Mouse (Mus musculus): ENCODE results near the gene Cnih1. TPM values are rescaled to one million over a fixed set of nuclear protein-coding genes. Genes with fewer than 3 reads are reported as not detected.
"Not testable (repeated sequence)": the region's sequence is repeated elsewhere in the genome, so short reads cannot be mapped to it uniquely, and the experiment has no call there.

Cnih1 gene
- polyA plus RNA-seq, 1 experiment from 2014 or later: 215 TPM

GRCm38 (mm10) chr14:46742674-46743073 lies 45.5 kb downstream of the Cnih1 start:
- no peaks in the 10 kb centered on the region for H3K9me3 ChIP-seq
- H3K36me3 ChIP-seq: no peaks in the 10 kb centered on the region
- H3K27me3 ChIP-seq (ENCODE audit: insufficient read depth, poor library complexity, severe bottlenecking): no peaks in the 10 kb centered on the region
- WGBS: 92% methylated on average over 2 of the region's 2 CpGs
- no peak overlapping the region for H3K27ac ChIP-seq
- no peaks in the 10 kb centered on the region for H3K4me1 ChIP-seq (replicated peaks)
- no peak overlapping the region for H3K4me3 ChIP-seq
- no peak for DNase-seq (ENCODE audit: low spot score)

DNA sequence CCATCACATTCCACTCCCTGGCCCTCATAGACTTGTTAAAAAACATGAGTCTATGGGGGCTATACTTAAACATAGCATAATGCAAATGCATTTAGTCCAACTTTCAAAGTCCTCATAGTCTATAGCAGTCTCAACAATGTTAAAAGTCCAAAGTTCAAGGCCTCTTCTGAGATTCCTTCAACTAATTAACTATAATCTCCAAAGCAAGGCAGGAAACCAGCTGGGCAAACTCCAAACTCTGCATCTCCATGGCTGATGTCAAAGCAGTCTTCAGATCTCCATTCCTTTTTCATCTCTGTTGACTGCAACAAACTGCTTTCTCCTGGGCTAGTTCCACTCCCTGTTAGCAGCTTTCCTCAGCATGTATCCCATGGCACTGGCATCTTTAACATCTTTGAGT lies 50.9 kb downstream of the Cnih1 start:
- H3K4me1 ChIP-seq (replicated peaks); DNase-seq (ENCODE audit: low spot score); H3K36me3 ChIP-seq; H3K27ac ChIP-seq; H3K9me3 ChIP-seq; H3K4me3 ChIP-seq; H3K27me3 ChIP-seq (ENCODE audit: insufficient read depth, poor library complexity, severe bottlenecking): not testable (repeated sequence)

- no peak overlapping the region for H3K4me3 ChIP-seq
- no peaks in the 10 kb centered on the region for H3K36me3 ChIP-seq
- no peaks in the 10 kb centered on the region for H3K4me1 ChIP-seq (replicated peaks)
- H3K27me3 ChIP-seq (ENCODE audit: insufficient read depth, poor library complexity, severe bottlenecking): no peaks in the 10 kb centered on the region
- WGBS: 91% methylated on average over 4 of the region's 4 CpGs
- no peaks in the 10 kb centered on the region for H3K9me3 ChIP-seq
- DNase-seq (ENCODE audit: low spot score): no peak
- no peak overlapping the region for H3K27ac ChIP-seq
Observed at GRCm38 (mm10) chr14:46736366-46736765, 51.8 kb downstream of the Cnih1 start.

- Histone ChIP-seq H3K27ac (no peak overlapping the region), H3K36me3 (no peaks in the 10 kb centered on the region), H3K4me1 (replicated peaks) (no peaks in the 10 kb centered on the region), H3K4me3 (no peak overlapping the region), H3K9me3 (no peaks in the 10 kb centered on the region), H3K27me3 (ENCODE audit: insufficient read depth, poor library complexity, severe bottlenecking) (no peaks in the 10 kb centered on the region)
- WGBS: 90% methylated on average over 14 of the region's 14 CpGs
- no peak for DNase-seq (ENCODE audit: low spot score)
Observed at GRCm38 (mm10) chr14:46734761-46735455, 53.3 kb downstream of the Cnih1 start.

DNA sequence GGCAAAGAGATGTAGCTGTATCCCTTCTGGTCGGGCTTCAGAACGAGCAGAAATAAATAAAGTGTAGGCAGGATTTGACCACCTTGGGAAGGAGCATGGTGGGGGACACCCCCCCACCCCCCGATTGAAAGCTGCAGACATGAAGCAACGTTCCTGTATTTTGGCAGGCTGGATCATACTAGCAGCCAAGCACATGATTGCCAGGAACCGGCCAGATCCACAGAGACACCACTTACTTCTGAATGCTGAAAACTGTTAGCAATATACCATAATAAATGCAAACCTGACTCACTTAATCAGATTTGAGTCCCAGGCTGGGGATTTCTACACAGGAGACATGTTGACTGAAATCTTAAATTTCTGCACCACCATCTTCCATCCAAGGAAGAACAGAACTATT lies 53.9 kb downstream of the Cnih1 start:
- Histone ChIP-seq H3K27me3 (ENCODE audit: insufficient read depth, poor library complexity, severe bottlenecking) (no peaks in the 10 kb centered on the region), H3K36me3 (no peaks in the 10 kb centered on the region), H3K4me1 (replicated peaks) (no peaks in the 10 kb centered on the region), H3K27ac (no peak overlapping the region), H3K9me3 (no peaks in the 10 kb centered on the region), H3K4me3 (no peak overlapping the region)
- 87% methylated on average over 5 of the region's 5 CpGs for WGBS
- DNase-seq (ENCODE audit: low spot score): no peak

DNA sequence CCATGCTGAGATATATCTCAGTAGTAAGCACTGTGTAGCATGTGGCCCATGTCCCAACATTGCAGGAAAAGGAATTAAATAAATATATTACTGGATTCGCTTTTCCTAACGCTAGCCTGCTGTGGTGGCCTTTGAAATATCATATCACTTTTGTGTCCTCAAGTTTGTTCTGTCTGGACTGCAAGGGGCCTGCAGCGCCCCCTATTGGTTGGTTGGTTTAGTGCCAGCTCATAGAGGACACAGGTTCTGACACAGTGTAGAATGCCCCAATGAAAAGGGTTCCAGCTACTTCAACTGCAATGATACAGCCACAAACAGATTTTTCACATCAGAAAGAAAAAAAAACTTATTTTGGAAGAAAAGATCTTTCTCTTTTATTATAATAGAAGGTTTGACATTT lies 62.5 kb downstream of the Cnih1 start:
- 0 out of 2 replicates have a peak, but pooled peaks cover 3% of the 10 kb centered on the region for H3K27me3 ChIP-seq (ENCODE audit: insufficient read depth, poor library complexity, severe bottlenecking)
- DNase-seq (ENCODE audit: low spot score): peak; percentile 27
- H3K9me3 ChIP-seq: no peaks in the 10 kb centered on the region
- 55% methylated on average over 3 of the region's 3 CpGs for WGBS
- no peaks in the 10 kb centered on the region for H3K36me3 ChIP-seq
- no peak overlapping the region for H3K27ac ChIP-seq
- H3K4me1 ChIP-seq (replicated peaks): 0 out of 2 replicates have a peak, but pooled peaks cover 4% of the 10 kb centered on the region
- no peak overlapping the region for H3K4me3 ChIP-seq

Other genes with a start within 250 kb of the Cnih1 start
- gene Cdkn3, start 27.9 kb downstream of the Cnih1 start, polyA plus RNA-seq (2016; fragmentation: Nextera tagmentation; extraction: Ambion mirVana): 46.6 and 47.0 TPM in 2 replicates
- gene Gmfb, start 33.8 kb upstream of the Cnih1 start, polyA plus RNA-seq (2016; fragmentation: Nextera tagmentation; extraction: Ambion mirVana): 82.9 and 97.7 TPM in 2 replicates
- 34.1 and 36.8 TPM in 2 replicates for gene Cgrrf1, start 43.7 kb upstream of the Cnih1 start, polyA plus RNA-seq (2016; fragmentation: Nextera tagmentation; extraction: Ambion mirVana)
- 2.7 and 4.5 TPM in 2 replicates for gene Samd4, start 94.4 kb upstream of the Cnih1 start, polyA plus RNA-seq (2016; fragmentation: Nextera tagmentation; extraction: Ambion mirVana)